Mouse (Mus musculus) kidney, embryonic 16.5 days (tissue): ENCODE measurements around the gene Dlg2. TPM values are rescaled to one million over a fixed set of nuclear protein-coding genes. Genes with fewer than 3 reads are reported as not detected.

Source experiments
- ATAC-seq: fragments of 200-750 bp; cut with Nextera tagmentation; 2 replicates; pipeline ENCODE4 v1.8.0; 2017; ENCODE audit warnings: moderate TSS enrichment; ENCODE audit not compliant: low FRiP score, low TSS enrichment
- H3K27ac ChIP-seq: fragments of 300-500 bp; sonication (generic); 2 replicates; pipeline ENCODE4 v1.5.1; 2014; ENCODE audit warnings: low read length
- H3K27me3 ChIP-seq: fragments of 300-500 bp; sonication (generic); 2 replicates; pipeline ENCODE4 v1.6.1; 2014; ENCODE audit warnings: low read length, control low read depth, mixed read lengths; ENCODE audit not compliant: insufficient read depth
- H3K36me3 ChIP-seq: fragments of 300-500 bp; sonication (generic); 2 replicates; pipeline ENCODE4 v1.6.1; 2014; ENCODE audit warnings: low read length, control low read depth, mixed read lengths; ENCODE audit not compliant: insufficient read depth
- H3K4me1 ChIP-seq: fragments of 300-500 bp; sonication (generic); 2 replicates; pipeline ENCODE4 v1.6.1; 2014; ENCODE audit warnings: low read length, control low read depth, mixed read lengths; ENCODE audit not compliant: insufficient read depth
- H3K4me2 ChIP-seq: fragments of 300-500 bp; sonication (generic); replicated peaks from 2 replicates; pipeline ENCODE4 v1.6.1; 2014; ENCODE audit warnings: low read depth, low read length
- H3K4me3 ChIP-seq: fragments of 300-500 bp; sonication (generic); 2 replicates; pipeline ENCODE4 v1.5.1; 2014; ENCODE audit warnings: mild to moderate bottlenecking, low read length
- H3K9ac ChIP-seq: fragments of 300-500 bp; sonication (generic); replicated peaks from 2 replicates; pipeline ENCODE4 v1.6.1; 2014; ENCODE audit warnings: low read length
- H3K9me3 ChIP-seq: fragments of 300-500 bp; sonication (generic); 2 replicates; pipeline ENCODE4 v1.6.1; 2016; ENCODE audit warnings: low read length, control low read depth
- WGBS: fragments of 180-500 bp; shearing (Covaris S2); extraction: QIAGEN DNeasy Blood & Tissue Kit; methylation state at CpG from one replicate; pipeline ENCODE4 v1.1.7; 2014; 5-methylcytosine and 5-hydroxymethylcytosine counted together
- polyA plus RNA-seq: library from polyadenylated mRNA; unstranded; fragments of >200 nt; fragmentation: Nextera tagmentation; extraction: Ambion mirVana; gene quantifications from 2 replicates; pipeline ENCODE4 v1.2.1, GENCODE M21; 2015

The Dlg2 gene
- polyA plus RNA-seq, 1 experiment from 2014 or later: 1.0 TPM

- no peak overlapping the region for H3K27ac ChIP-seq
These were observed 1590.4 kb downstream of the Dlg2 start for GRCm38 (mm10) chr7:92066851-92067250.

GRCm38 (mm10) chr7:92087429-92087828 is 1611.0 kb downstream of the Dlg2 start:
- no peak for ATAC-seq
- H3K4me1 ChIP-seq: no peaks in the 10 kb centered on the region
- H3K27ac ChIP-seq: no peak overlapping the region
- H3K4me3 ChIP-seq: no peak overlapping the region
- no peaks in the 10 kb centered on the region for H3K9me3 ChIP-seq
- no peak overlapping the region for H3K4me2 ChIP-seq
- no peak overlapping the region for H3K9ac ChIP-seq
- no peaks in the 10 kb centered on the region for H3K36me3 ChIP-seq
- no peaks in the 10 kb centered on the region for H3K27me3 ChIP-seq
- 47% methylated on average over 2 of the region's 3 CpGs for WGBS

More at GRCm38 (mm10) chr7:92066851-92067250, 1590.4 kb downstream of the Dlg2 start:
- Histone ChIP-seq H3K9me3 (no peaks in the 10 kb centered on the region), H3K27me3 (no peaks in the 10 kb centered on the region), H3K4me3 (no peak overlapping the region), H3K4me1 (no peaks in the 10 kb centered on the region), H3K9ac (no peak overlapping the region), H3K36me3 (no peaks in the 10 kb centered on the region), H3K4me2 (no peak overlapping the region)
- no peak for ATAC-seq
- WGBS: 49% methylated on average over 4 of the region's 4 CpGs

GRCm38 (mm10) chr7:92093860-92094259 is 1617.4 kb downstream of the Dlg2 start:
- Histone ChIP-seq H3K27ac (no peak overlapping the region), H3K4me2 (no peak overlapping the region), H3K4me1 (no peaks in the 10 kb centered on the region), H3K9ac (no peak overlapping the region), H3K36me3 (no peaks in the 10 kb centered on the region), H3K27me3 (no peaks in the 10 kb centered on the region), H3K9me3 (no peaks in the 10 kb centered on the region), H3K4me3 (no peak overlapping the region)
- 0% methylated on average over 3 of the region's 3 CpGs for WGBS
- ATAC-seq: peak; percentile 63; the same call in 1 of the 2 replicates

- no peak overlapping the region for H3K27ac ChIP-seq
- H3K27me3 ChIP-seq: no peaks in the 10 kb centered on the region
- no peak overlapping the region for H3K9ac ChIP-seq
- no peaks in the 10 kb centered on the region for H3K36me3 ChIP-seq
- no peaks in the 10 kb centered on the region for H3K9me3 ChIP-seq
- ATAC-seq: no peak
- no peak overlapping the region for H3K4me2 ChIP-seq
- H3K4me3 ChIP-seq: no peak overlapping the region
- H3K4me1 ChIP-seq: no peaks in the 10 kb centered on the region
- 80% methylated on average over 3 of the region's 3 CpGs for WGBS
These were observed 1618.7 kb downstream of the Dlg2 start for GRCm38 (mm10) chr7:92095198-92095597.

- no peak overlapping the region for H3K4me2 ChIP-seq
- whole genome bisulfite sequencing: 91% methylated on average over 2 of the region's 2 CpGs
- no peak for ATAC-seq
These were observed 1624.4 kb downstream of the Dlg2 start for GRCm38 (mm10) chr7:92100847-92101246.

GRCm38 (mm10) chr7:92102892-92103543 is 1626.5 kb downstream of the Dlg2 start:
- Histone ChIP-seq H3K9me3 (no peaks in the 10 kb centered on the region), H3K4me2 (no peak overlapping the region), H3K9ac (no peak overlapping the region), H3K4me1 (no peaks in the 10 kb centered on the region), H3K27me3 (peaks cover 3% of the 10 kb centered on the region; the same call in 1 of the 2 replicates), H3K4me3 (no peak overlapping the region), H3K36me3 (no peaks in the 10 kb centered on the region), H3K27ac (no peak overlapping the region)
- WGBS: 21% methylated on average over 4 of the region's 4 CpGs
- ATAC-seq: peak; percentile 61; the same call in 1 of the 2 replicates

More at GRCm38 (mm10) chr7:92100847-92101246, 1624.4 kb downstream of the Dlg2 start:
- Histone ChIP-seq H3K36me3 (no peaks in the 10 kb centered on the region), H3K4me1 (no peaks in the 10 kb centered on the region), H3K9ac (no peak overlapping the region), H3K4me3 (no peak overlapping the region), H3K9me3 (no peaks in the 10 kb centered on the region), H3K27ac (no peak overlapping the region), H3K27me3 (peaks cover 3% of the 10 kb centered on the region; the same call in 1 of the 2 replicates)

- no peak overlapping the region for H3K9ac ChIP-seq
- H3K27me3 ChIP-seq: peaks cover 3% of the 10 kb centered on the region; the same call in 1 of the 2 replicates
These were observed 1629.0 kb downstream of the Dlg2 start for GRCm38 (mm10) chr7:92105477-92105876.

GRCm38 (mm10) chr7:92105956-92106355 is 1629.5 kb downstream of the Dlg2 start:
- 84% methylated on average over 2 of the region's 2 CpGs for WGBS

More at GRCm38 (mm10) chr7:92105477-92105876, 1629.0 kb downstream of the Dlg2 start:
- Histone ChIP-seq H3K4me1 (no peaks in the 10 kb centered on the region), H3K36me3 (no peaks in the 10 kb centered on the region), H3K27ac (no peak overlapping the region), H3K4me2 (no peak overlapping the region), H3K4me3 (no peak overlapping the region), H3K9me3 (no peaks in the 10 kb centered on the region)
- no peak for ATAC-seq
- WGBS: 51% methylated on average over 2 of the region's 2 CpGs

GRCm38 (mm10) chr7:92113065-92113464 is 1636.6 kb downstream of the Dlg2 start:
- Histone ChIP-seq H3K4me2 (no peak overlapping the region), H3K4me3 (no peak overlapping the region), H3K36me3 (no peaks in the 10 kb centered on the region), H3K9me3 (no peaks in the 10 kb centered on the region), H3K4me1 (no peaks in the 10 kb centered on the region), H3K27ac (no peak overlapping the region), H3K27me3 (no peaks in the 10 kb centered on the region), H3K9ac (no peak overlapping the region)
- no peak for ATAC-seq
- 80% methylated on average over 4 of the region's 4 CpGs for WGBS

More at GRCm38 (mm10) chr7:92105956-92106355, 1629.5 kb downstream of the Dlg2 start:
- H3K27me3 ChIP-seq: peaks cover 3% of the 10 kb centered on the region; the same call in 1 of the 2 replicates
- H3K36me3 ChIP-seq: no peaks in the 10 kb centered on the region
- no peak overlapping the region for H3K4me2 ChIP-seq
- H3K4me1 ChIP-seq: no peaks in the 10 kb centered on the region
- no peak overlapping the region for H3K4me3 ChIP-seq
- no peaks in the 10 kb centered on the region for H3K9me3 ChIP-seq
- ATAC-seq: no peak
- no peak overlapping the region for H3K9ac ChIP-seq
- no peak overlapping the region for H3K27ac ChIP-seq

GRCm38 (mm10) chr7:92115237-92115871 is 1638.9 kb downstream of the Dlg2 start:
- ATAC-seq: no peak
- Histone ChIP-seq H3K27me3 (no peaks in the 10 kb centered on the region), H3K4me2 (no peak overlapping the region), H3K4me1 (no peaks in the 10 kb centered on the region), H3K4me3 (no peak overlapping the region), H3K9me3 (no peaks in the 10 kb centered on the region), H3K27ac (no peak overlapping the region), H3K9ac (no peak overlapping the region), H3K36me3 (no peaks in the 10 kb centered on the region)
- WGBS: 88% methylated on average over 5 of the region's 5 CpGs
